Mouse (Mus musculus) brain, adult 2 months (tissue): ENCODE data around the gene Acacb.

Source experiments
- DNase-seq: peaks from one replicate; pipeline ENCODE4 v3.0.0; 2011; ENCODE audit warnings: low read depth, low spot score

Gene Acacb

GRCm38 (mm10) chr5:114134091-114134534 is 12.2 kb upstream of the Acacb start:
- DNase-seq, result peak; percentile 54

- DNase-seq, result no peak
Measured at GRCm38 (mm10) chr5:114135516-114135915, 10.8 kb upstream of the Acacb start.

DNA sequence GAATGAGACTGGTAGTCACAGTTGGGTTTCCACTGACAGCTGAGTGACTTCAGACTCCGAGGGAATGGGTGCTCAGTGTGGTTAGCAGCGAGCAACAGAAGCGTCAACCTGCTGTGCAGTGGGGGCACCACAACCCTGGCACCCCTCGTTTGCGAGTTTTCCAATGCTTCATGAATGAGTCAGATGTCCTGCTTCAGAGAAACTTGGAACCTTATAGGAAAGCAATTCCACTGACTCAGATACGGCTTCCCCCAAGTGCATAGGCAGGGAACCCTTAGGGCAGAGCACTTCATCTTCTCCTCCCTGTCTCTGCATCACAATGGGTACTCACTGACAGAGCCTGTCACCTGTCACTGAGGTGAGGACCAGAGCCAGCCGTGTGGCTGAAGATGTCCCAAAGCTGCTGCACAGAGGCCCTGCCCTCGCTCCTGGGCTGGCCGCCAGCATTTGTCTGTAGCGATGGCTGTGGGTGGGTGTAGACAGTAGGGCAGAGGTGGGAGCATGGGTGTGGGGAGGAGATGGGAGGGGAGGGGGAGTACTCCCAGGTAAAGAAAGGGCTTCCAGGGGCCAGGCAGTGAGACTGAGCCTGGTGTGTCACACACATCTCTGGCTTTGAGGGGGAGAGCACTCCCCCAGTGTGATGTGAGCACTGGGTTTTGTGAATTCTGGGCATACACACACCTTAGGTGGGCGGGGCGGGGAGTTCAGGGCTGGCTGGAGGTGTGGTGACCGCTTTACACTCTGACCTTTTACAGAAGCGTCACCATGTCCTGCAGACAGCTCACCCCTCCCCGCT is 8.7 kb upstream of the Acacb start:
- DNase-seq, result no peak

- no peak for DNase-seq
Measured at GRCm38 (mm10) chr5:114138277-114139164, 7.8 kb upstream of the Acacb start.

- DNase-seq, result peak; percentile 93
Measured at GRCm38 (mm10) chr5:114139175-114139574, 7.2 kb upstream of the Acacb start.

- no peak for DNase-seq
Measured at GRCm38 (mm10) chr5:114147043-114147972, 973 bp downstream of the Acacb start.

GRCm38 (mm10) chr5:114152359-114153092 is 6.2 kb downstream of the Acacb start:
- DNase-seq, result no peak

GRCm38 (mm10) chr5:114153490-114153889 is 7.2 kb downstream of the Acacb start:
- DNase-seq, result no peak

DNA sequence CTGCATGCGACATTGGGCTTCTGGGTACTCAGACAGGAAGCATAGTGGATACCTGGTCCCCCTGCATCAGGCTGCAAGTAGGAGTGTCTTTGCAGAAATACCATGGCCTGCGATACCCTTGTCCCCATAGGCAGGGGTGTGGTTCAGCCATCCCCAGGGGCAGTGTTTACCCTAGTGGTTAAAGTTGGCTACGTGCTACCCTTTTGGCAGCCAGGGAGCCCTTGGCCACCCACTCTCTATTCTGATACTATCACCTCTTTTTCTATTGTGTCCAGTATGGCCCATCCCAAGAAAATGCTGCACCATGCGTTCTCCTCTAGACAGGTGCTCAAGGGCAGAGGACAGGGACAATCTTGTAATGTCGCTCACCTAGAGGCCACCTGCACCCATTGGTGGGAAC is 8.4 kb downstream of the Acacb start:
- no peak for DNase-seq

DNA sequence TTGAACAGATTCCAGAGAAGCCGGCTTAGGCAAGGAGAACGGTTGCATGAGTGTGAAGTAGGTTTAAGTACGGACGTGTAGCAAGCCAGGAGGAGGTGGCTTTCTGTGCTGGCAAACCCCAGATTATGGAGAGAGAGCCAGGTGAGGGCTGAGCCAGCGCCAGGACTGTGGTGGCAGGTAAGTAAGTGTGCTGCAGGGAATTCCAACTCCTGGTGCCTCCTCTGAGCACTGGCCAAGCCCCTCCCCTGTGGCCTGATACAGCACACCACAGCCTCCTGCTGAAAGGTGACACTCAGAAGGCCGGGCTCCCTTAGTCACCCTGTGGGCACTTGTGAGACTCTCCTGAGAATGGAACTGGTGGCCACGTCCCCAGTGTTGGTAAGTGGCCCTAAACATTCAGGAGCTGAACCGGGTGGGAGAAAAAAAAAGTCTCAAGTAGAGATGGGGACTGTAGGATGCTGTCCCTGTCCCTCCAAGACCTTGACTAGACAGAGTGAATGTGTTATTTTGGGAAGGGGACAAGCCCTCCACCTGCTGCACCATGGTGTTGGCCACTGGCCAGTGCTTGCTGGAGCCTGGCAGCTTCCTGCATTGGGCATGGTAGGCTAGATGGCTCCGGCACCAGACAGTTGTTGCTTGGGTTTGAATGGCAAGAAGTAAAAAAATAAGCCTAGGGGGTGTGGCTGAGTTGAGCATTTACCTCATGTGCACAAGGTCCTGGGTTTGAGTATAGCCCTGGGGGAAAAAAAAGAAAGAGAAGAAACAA is 9.0 kb downstream of the Acacb start:
- no peak for DNase-seq

- DNase-seq, result no peak
Measured at GRCm38 (mm10) chr5:114157236-114157635, 10.9 kb downstream of the Acacb start.

DNA sequence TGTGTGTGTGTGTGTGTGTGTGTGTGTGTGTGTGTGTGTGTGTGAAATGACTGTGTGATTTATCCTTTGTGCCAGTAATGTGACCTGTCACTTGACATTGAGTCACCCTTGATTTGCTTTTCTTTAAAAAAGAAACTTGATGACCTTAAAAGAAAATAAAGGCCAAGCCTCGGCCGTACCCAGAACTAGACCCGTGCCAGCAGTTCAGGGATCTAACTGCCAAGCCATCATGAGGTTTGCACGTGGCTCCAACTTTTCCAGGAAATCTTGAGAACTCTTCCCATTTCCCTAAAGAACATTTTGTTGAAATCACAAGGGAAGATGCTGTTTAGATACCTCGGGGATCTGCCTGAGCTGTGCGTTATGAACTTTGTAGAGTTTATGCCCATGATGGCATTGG is 15.1 kb downstream of the Acacb start:
- no peak for DNase-seq

DNA sequence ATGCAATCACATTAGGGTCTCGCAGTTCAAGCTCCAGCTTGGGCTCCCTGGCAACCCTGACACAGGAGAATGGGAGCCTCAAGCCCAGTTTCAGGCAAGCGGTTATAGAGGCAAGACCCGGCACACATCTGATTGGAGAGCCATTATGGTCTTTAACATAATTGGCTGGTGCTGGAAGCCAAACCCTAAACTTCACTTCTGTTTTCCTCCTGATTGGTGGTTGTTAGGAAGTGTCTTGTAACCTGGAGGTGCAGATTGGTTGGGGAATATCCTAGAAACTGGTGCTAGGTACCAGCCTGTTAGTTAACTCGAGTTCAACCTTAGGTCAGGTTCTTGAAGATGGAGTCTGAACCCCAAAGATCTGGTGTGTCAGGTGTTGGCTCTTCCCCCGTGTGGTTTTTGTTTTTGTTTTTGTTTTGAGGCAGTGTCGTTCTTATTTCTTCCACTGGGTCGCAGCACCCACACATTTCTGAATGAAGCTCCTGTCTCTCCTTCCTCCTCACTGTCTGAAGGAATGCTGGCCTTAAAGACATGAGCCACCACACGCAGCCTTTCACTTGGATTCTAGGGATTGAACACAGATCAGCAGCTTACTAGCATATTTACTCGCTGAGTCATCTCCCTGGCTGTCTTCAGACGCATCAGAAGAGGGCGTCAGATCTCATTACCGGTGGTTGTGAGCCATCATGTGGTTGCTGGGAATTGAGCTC is 15.9 kb downstream of the Acacb start:
- peak; percentile 54 for DNase-seq

- peak; percentile 75 for DNase-seq
Measured at GRCm38 (mm10) chr5:114163117-114163696, 16.9 kb downstream of the Acacb start.

- DNase-seq, result no peak
Measured at GRCm38 (mm10) chr5:114170345-114170744, 24.0 kb downstream of the Acacb start.

DNA sequence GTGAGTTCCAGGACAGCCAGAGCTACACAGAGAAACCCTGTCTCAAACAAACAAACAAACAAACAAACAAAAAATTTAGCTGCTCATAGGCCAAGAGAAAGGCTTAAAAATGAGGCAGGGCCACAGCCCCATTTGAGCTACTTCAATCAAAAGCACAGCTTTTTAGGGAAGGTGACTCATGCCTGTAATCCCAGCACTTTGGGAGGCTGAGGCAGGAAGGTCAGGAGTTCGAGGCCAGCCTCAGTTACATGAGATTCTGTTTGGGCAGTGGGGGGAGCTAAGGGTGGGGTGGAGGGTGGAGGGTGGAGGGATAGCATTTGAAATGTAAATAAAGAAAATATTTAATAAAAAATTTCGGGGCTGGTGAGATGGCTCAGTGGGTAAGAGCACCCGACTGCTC is 26.6 kb downstream of the Acacb start:
- DNase-seq, result peak; percentile 27

DNA sequence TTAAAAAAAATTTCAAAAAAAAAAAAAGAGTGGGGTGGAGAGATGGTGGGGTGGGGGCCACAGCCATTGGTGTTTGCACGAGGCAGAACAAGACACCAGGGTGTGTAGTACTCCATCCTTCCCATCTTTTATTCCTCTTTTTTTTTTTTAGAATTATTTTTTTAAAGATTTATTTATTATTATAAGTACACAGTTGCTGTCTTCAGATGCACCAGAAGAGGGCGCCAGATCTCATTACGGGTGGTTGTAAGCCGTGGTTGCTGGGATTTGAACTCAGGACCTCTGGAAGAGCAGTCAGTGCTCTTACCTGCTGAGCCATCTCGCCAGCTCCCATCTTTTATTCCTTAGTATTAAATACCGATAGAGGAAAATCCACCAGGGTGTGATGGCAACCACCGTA is 27.1 kb downstream of the Acacb start:
- DNase-seq, result no peak

- DNase-seq, result no peak
Measured at GRCm38 (mm10) chr5:114173877-114174581, 27.7 kb downstream of the Acacb start.
